Mouse (Mus musculus): ENCODE measurements around the gene Zhx3.

Zhx3 gene

DNA sequence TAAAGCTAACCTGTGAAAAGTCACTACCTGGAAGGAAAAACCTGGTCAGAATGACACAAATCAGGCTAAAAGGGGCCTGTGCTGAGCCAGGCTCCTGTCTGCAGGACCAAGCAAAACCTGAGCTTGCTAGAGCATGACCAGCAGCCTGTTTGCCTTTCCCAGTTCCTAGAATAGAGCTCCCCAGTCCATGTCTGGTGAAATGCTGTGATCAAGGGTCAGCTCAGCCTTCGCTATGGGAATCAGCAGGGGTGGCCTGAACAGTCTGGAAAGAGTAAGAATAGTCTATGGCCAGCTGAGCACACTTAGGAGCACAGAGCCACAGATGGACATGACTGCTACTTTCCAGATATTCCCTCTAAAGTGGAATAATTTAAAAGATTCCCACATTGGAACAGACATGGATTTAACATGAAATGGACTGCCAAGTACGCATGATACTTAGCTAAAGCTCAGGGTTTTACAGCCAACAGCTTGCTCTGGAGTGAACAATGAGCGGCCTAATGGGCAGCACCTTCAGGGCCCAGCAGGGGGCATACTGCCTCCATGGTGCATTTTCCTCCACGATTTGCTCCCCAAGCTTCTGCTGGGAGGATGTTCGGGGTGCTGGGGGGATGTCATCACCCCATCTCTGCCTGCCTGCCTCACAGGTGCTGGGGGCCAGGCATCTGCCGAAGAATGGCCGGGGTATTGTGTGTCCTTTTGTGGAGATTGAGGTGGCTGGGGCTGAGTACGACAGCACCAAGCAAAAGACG, 112.2 kb downstream of the Zhx3 start:
- DNase-seq (ENCODE audit: low spot score) = peak; percentile 76

DNA sequence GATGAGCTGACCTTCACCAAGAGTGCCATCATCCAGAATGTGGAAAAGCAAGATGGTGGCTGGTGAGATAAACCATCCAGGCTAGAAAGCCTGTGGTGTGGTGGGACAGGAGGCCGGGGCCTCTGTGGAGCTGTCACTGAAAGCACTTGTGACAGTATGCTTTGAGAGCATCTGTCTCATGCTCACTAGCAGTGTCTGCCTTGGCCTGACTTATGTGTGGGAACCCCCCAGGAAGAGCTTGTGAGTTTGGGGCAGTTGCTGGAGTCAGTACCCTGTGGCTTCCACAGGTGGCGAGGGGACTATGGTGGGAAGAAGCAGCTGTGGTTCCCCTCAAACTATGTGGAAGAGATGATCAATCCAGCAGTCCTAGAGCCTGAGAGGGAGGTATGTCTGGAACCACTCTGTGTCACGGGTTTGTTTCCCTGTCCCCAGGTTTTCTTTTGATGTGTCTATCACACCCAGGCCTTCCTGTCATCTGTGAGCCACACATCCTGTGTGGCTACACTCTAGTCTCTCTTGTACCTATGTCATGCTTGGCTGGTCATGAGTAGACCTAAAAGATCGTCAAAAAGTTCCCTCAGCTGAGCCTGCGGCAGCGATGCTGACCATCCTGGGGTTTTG, 116.1 kb downstream of the Zhx3 start:
- no peak for DNase-seq (ENCODE audit: low spot score)

DNA sequence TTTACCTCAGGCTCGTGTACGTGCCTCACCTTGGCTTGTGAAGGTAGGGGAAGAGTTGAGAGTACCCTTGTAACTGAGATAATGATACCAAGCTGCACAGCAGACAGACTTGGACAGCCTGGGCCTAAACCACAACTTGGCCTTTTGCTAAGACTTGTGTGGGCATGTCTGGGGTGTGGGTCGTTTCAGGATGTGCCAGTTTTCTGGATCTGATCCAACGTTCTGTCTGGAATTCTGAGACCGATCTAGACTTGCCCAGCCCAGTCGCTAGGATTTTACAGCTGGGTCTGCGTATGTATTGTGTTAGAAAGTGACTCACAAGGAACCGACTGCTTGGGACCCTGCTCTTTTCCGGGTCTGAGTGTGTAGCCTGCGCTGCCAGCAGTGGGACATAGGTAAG, 125.7 kb downstream of the Zhx3 start:
- DNase-seq (ENCODE audit: low spot score) = no peak

DNA sequence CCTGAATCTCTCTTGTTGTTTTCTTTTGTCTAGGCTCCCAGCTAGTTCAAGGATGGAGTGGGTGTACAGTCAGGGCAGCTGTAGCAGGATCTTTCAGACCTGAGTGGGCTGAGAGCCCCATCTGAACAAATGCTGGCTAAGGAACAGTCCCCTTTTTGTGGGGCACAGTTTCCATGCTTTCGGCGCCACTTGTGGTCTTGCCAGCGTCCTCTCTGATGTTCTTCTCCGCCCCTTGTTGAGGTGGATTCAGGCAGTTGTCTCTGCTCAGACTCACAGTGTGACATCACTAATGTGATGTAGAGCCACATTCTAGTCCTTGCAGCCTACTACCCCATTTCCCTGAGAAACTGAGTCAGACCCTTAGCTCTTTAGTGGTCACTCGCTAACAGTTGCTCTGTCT, 126.2 kb downstream of the Zhx3 start:
- no peak for DNase-seq (ENCODE audit: low spot score)

DNA sequence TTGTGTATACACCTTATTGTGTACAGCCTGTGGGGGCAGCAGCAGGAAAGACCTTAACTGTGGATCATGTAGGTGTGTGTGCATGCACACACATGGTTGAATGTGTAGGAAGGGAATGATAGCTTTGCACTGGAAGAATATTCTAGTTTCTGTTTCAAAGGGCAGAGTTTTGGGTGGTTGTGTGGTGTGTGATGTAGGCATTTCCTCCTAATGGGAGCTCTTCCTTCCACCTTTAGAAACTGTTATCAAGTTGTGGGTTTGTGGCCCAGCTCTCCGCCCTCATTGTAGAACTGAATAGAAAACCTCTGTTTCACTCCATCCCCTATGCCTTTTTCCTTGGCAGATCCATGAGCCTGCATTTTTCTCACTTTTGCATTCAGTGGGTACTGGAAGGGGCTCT, 127.3 kb downstream of the Zhx3 start:
- no peak for DNase-seq (ENCODE audit: low spot score)

DNA sequence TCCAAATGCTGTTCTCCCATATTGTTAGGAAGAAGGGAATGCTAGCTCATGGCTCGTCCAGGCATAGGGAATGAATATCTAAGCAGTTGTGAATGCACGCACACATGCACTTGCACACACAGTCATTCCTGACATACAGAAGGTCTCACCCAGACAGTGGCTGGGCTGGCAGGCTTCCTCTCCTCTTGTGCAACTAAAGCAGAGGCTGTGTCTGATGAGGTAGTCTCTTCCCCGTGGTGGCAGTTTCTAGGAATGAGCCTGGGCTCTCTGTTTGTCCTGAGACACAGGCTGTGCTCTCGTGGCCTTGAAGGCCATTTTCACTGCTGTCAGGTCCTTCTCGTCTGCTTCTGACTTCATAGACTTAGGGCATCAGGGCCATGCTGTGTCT, 128.0 kb downstream of the Zhx3 start:
- no peak for DNase-seq (ENCODE audit: low spot score)

DNA sequence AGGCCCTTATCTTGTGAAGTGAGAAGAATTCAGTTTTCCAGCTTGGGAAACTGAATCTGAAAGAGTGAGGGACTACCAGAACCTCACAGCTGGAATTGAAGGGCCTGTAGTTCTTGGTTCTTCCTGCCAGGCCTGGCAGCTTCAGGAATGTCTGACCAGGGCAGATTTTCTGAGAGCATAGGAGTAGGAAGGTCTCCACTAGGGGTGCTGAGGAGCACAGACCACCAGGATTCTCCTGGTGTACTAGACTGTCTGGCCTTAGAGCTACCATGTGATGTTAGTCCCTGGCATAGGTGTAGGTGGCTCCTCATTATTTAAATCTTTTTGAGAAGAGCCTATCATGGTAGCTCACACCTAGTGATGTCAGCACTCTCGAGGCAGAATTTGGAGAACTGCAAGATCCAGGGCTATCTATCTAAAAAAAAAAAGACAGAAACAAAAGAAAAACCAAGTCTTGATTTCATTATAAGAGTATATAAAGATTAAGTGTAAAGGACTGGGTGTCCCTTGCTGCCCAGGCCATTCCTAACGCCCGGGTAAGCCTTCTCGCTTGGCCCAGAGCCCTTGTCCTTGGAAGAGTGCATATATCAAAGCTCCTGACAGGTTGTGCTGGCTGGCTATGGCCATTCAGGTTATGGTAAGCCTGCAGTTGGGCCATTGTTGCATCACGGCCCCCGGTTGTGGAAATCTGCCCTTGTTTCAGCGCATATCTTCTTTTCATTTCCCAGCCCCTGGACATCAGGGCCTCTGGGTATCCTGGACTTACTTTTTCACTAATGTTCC, 128.6 kb downstream of the Zhx3 start:
- DNase-seq (ENCODE audit: low spot score) = peak; percentile 69

DNA sequence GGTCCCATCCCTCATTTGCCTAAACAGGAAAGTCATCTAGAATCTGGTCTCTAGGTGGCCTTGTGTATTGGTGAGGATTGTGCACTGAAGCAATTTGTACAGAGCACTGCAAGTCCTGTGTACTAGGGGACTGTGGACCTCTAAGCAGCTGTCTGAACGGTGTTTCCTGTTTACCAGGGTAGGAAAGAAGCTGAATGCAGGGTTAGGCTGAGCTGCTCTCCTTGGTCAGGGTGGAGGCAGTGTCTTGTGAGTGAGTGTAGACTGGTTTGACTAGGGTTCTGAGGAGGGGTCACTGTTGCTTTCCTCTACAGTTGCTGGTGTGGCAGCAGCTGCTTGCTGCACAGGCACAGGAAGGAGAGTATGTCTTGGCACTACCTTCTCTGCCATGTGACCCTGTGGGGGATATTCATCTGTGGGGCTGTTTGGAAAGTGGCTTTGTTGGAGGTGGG, 130.6 kb downstream of the Zhx3 start:
- no peak for DNase-seq (ENCODE audit: low spot score)

DNA sequence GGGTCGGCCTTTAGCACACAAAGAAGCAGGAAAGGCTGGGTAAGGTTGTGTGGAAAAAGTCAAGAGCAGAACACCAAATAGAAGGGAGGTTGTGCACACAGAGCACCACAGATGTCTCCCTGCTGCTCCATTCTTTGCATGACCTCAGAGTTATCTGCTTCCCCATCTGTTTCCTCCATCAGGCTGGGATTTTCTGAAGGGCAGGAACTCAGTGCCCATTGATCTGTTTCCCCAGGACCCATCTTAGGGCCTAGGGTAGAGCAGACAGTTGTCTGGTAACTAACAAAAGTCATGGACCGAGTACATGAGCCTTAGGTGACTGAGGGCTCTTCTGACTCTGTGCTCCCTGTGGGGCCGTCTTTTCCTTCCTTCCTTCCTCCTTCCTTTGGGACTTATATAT, 131.2 kb downstream of the Zhx3 start:
- DNase-seq (ENCODE audit: low spot score) = no peak

DNA sequence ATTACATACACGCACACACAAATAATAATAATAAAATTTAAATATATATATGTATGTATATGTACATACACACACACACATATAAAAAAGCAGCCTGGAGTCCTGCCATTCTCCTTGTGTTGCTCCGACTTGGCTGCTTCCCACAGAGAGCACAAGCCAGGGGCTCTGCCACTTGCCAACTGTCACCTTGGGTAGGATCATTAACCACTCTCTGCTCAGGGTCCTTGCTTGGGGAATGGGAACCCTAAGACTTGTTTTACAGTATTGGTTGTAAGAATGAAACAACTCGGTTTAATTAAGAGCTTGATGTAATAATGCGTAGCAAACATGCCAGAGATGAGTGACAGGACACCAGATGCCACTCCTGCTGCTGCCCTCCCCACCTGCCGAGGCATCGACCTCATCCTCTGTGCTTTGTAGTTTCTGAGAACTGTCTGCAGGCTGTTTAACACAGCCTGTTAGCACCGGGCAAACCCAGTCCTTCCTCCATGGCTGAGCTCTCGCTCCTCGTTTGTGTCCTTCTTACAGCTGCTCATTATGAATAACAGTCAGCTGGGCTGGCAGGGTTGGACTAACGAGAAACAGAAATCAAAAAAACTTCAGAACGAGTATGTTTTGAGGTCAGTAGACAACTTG, 132.2 kb downstream of the Zhx3 start:
- DNase-seq (ENCODE audit: low spot score) = no peak

DNA sequence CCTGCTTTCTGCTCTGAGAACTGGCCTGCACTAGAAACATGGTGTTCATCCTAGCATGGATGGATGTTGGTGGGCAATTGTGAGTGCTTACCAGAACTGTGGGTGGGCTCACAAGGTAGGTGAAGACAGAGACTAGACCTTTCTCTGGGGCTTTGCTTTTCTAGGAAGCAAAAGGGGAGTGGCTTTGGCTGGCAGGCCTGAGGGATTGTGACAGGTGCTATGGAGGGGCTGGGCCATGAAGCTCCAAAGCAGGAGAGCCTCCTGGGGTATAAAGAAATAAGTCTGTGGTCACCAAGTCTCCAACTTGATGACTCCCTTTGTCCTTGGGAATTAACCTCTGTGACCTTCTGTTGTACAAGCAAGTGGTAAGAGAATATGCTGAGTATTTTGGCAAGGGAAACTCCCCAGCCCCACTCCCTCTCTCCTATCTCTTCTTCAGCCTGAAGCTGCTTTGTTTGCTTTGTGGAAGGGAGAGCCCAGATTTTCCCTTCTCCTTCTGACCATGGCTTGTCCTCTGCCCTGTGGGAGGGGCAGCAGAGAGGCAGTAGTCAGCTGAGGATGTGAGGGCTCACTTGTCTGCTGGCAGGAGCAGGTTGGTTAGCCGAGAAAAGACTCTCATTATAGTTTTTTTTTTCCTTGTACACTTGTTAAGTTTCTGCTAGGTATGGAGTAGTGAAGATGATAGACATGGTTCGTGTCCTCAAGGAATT, 133.0 kb downstream of the Zhx3 start:
- DNase-seq (ENCODE audit: low spot score) = no peak

DNA sequence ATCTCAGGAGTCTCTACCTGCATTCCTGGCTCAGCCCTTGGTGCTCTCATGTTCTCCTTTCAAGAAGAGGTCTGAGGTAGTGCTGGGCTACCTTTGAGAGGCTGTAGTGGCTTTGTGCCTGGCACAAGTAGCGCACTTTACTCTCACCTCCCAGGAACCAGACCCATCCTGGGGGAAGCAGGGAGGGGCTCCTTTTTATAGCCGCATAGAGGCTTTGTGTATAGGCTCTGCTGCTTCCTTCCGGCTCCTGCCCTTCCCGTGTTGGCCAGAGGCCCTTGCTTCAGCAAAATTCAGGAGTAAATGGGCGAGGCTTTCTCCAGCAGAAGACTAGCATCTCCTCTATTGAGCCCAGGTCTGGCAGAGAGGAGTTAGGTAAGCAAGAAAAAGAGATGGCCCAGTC, 134.4 kb downstream of the Zhx3 start:
- DNase-seq (ENCODE audit: low spot score) = no peak

DNA sequence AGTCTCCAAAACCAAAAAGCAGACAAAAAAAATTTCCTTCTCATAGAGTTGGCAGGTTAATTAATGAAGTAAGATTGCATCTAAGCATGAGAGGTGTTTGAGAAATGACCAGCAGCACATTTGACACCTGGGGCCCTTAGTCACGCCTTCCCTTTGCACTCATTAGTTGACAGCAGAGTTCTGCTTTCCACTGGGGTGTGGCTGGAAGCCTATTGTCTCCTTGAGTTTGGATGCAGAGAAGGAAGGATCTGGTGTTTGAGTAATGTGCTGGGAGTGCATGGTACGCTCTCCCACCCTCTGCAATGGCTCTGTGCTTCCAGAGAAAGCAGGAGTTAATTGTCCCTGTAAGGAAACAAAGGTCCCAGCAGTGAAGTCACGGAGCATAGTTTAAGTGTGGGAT, 136.3 kb downstream of the Zhx3 start:
- DNase-seq (ENCODE audit: low spot score) = no peak

DNA sequence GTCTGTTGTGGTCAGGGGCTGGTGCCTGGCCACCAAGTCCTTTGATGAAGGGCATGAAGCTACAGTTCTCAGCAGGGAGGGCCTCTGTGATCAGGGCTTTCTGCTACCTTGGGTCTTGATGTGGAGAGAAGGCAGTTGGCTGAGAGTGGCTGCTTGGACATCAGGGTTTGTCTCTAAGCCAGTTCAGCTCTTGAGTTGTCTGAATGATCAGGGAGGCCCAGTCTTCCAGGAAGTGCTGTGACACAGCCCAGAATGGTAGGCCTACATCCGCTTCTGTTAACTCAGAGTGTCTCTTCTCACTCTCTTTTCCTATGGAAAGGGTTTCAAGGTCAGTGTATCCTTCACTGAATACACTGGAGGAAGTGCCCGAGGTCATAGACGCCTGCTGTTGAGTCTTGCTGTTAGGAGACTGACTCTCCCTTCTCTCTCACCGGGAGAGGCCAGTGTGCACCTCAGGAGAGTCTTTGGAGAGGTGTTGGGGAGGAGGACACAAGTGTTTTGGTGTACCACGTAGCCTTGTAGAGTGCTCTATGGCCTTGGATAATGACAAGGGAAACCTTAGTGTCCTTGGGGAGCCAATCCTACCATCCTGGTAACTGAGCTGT, 137.0 kb downstream of the Zhx3 start:
- no peak for DNase-seq (ENCODE audit: low spot score)

DNA sequence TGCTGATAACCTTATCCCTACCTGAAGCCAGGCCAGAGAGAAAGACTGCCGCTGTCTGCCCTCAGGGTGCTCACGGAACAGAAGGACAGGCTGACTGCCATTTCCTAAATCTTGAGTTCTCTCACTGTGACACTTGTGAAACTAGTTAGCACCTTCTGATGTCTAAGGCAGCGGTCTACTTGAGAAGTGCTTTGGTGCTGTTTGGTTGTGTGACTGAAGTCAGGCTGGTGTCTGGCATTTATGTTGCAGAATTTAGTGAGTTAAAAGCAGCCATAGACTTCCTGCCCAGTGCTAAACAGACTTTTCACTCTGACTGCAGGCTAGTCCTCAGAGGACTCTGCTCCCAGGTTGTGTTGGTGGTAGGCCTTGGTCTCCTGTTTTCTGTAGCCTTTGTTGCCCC, 138.5 kb downstream of the Zhx3 start:
- DNase-seq (ENCODE audit: low spot score) = no peak

DNA sequence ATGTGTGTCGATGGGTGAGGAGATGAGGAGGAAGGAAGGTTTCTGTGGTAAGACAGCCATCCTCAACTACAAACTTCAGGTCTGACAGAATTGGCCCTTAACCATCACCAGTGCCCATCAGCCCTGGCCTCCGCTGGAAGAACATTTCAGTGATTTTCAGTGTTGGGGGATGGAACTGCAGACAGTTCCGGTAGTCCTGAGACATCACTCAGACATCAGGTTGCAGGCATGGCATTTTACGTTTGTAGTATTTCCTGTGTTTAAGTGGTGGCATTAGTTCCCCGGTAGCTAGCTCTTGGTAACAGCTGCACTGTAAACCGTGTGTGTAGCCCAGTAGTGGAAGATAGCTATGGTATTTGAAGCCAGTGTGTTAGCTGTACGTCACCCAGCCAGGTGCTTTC, 139.7 kb downstream of the Zhx3 start:
- no peak for DNase-seq (ENCODE audit: low spot score)

DNA sequence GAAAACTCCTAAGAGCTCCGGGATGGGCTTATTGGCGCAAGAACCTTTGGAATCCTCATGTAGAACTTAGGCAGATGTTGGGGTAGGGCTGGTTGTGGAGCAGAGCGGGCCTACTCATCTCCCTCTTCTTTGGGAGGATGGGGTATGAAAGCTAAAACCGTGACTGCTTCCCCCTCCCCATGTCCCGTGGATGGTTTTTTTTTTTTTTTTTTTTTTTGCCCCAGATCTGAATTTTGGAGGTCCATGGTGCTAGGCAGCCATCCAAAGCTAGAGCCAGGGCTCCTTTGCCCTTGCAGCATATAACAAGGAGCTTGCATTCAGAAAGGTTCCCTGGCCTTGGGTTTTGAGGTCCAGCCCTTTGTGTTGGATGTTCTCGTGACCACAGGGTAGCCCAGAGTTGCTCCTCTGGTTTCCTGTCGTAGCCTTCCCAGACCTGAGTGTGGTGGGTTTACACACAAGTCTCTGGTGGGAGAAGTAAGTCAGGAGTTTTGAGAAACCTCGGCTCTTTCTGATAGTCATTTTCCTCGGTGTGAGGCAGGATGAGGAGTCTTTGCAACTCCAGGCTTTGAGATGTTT, 140.3 kb downstream of the Zhx3 start:
- no peak for DNase-seq (ENCODE audit: low spot score)

DNA sequence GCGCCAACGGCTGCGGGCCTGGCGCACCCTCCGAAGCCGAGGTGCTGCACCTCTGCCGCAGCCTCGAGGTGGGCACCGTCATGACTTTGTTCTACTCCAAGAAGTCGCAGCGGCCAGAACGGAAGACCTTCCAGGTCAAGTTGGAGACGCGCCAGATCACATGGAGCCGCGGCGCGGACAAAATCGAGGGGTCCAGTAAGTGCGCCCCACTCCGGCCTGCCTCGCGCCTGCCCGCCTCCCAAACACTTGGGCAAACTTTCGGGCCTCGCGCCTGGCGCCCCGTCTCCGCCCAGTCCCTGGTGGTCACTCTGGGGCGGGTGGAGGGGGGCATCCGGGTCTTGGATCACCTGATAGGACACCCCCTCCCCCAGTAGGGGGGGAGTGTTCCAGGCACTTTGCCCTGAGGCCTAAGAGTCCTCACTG, 140.9 kb downstream of the Zhx3 start:
- DNase-seq (ENCODE audit: low spot score) = peak; percentile 69

DNA sequence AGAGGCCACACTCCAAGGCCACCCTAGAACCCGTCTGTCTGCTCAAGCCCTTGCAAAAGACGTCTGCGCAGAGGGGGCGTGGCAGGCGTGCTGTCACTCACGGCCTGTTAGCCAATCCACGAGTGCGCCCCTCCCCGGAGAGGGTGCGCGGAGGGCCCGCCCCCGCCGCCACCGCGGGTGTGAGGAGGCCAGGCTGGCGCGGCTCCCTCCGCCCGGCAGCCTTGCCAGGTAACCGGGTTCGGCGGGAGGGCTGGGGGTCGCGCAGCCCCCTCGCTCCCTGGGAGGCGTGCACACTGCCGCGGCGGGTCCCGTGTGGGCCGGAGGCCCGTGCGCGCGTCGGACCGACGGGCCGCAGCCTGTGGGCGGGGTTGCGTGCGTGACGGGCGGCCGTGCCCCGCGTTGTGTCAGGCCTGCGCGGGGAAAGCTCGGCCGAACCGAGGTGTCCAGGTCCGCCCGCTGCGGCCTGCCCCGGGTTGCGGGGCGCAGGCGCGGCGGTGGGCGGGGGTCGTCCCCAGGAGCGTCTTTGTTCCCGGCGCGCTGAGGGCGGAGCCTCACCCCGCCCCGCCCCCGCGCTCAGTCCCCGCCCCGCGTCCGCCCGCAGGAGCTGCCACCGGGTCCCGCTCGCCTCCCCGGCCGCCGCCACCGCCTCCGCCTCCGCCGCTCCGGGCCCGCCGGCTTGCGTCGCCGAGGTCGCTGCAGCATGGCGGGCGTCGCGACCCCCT, 141.5 kb downstream of the Zhx3 start, which contains the start of gene Plcg1:
Plcg1 (plus strand) TSS at position 184 of the 722 bp plus-strand sequence.
- peak; percentile 95 for DNase-seq (ENCODE audit: low spot score)

DNA sequence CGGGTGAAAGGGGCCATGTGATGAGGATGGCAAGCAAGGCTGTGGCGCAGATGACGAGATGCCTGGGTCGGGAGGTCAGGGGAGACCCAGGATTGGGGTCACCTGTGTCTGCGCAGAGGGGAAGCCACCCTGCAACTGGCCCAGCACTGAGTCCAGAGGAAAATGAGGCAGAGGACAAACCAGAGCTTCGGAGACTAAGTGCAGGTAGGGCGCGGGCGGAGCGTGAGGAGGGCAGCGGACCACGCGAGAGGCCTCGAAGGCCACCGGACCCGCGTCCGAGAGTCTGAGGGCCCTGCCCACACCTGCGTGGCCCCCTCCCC, 142.0 kb downstream of the Zhx3 start:
- no peak for DNase-seq (ENCODE audit: low spot score)
